Mouse (Mus musculus) frontal cortex, postnatal 25 days (tissue): Measurements from ENCODE around the gene Abi3.

ENCODE experiments used
- DNase-seq, 2 experiments: peaks; one replicate each; pipeline ENCODE4 v3.0.0; 2022; ENCODE audit warnings: low spot score in 2 of 2

The Abi3 gene

GRCm38 (mm10) chr11:95825625-95826024 lies 16.7 kb downstream of the Abi3 start:
- no peak for DNase-seq

GRCm38 (mm10) chr11:95824877-95825243 lies 17.4 kb downstream of the Abi3 start:
- peak in 1 of 2 experiments; percentile 54 for DNase-seq

- peak; percentile 62 to 78 for DNase-seq
Observed at GRCm38 (mm10) chr11:95824071-95824876, 18.0 kb downstream of the Abi3 start, which contains the start of gene Phospho1. Gene Phospho1, plus strand, starts transcription at chr11:95824499.

- DNase-seq: no peak
Observed at GRCm38 (mm10) chr11:95822437-95822836, 19.8 kb downstream of the Abi3 start.

GRCm38 (mm10) chr11:95821511-95821910 lies 20.8 kb downstream of the Abi3 start:
- no peak for DNase-seq

- DNase-seq: no peak
Observed at GRCm38 (mm10) chr11:95819138-95819537, 23.1 kb downstream of the Abi3 start.

- DNase-seq: no peak
Observed at GRCm38 (mm10) chr11:95815412-95815811, 26.9 kb downstream of the Abi3 start.

- DNase-seq: no peak
Observed at GRCm38 (mm10) chr11:95814857-95815256, 27.4 kb downstream of the Abi3 start.

GRCm38 (mm10) chr11:95814101-95814500 lies 28.2 kb downstream of the Abi3 start:
- DNase-seq: no peak

GRCm38 (mm10) chr11:95812224-95812623 lies 30.1 kb downstream of the Abi3 start:
- no peak for DNase-seq

- DNase-seq: no peak
Observed at GRCm38 (mm10) chr11:95811741-95812140, 30.5 kb downstream of the Abi3 start.

GRCm38 (mm10) chr11:95810828-95811227 lies 31.4 kb downstream of the Abi3 start:
- DNase-seq: no peak

GRCm38 (mm10) chr11:95809603-95810002 lies 32.7 kb downstream of the Abi3 start:
- DNase-seq: no peak

- DNase-seq: no peak
Observed at GRCm38 (mm10) chr11:95808448-95809011, 33.7 kb downstream of the Abi3 start.

GRCm38 (mm10) chr11:95807884-95808283 lies 34.4 kb downstream of the Abi3 start:
- DNase-seq: no peak

GRCm38 (mm10) chr11:95805527-95805926 lies 36.7 kb downstream of the Abi3 start:
- no peak for DNase-seq

- DNase-seq: no peak
Observed at GRCm38 (mm10) chr11:95805010-95805409, 37.3 kb downstream of the Abi3 start.

- DNase-seq: no peak
Observed at GRCm38 (mm10) chr11:95795582-95795981, 46.7 kb downstream of the Abi3 start.

- DNase-seq: no peak
Observed at GRCm38 (mm10) chr11:95794201-95794600, 48.1 kb downstream of the Abi3 start.

- no peak for DNase-seq
Observed at GRCm38 (mm10) chr11:95792950-95793509, 49.2 kb downstream of the Abi3 start.

GRCm38 (mm10) chr11:95791787-95792186 lies 50.5 kb downstream of the Abi3 start:
- peak; percentile 10 to 18 for DNase-seq

- DNase-seq: no peak
Observed at GRCm38 (mm10) chr11:95789451-95789891, 52.8 kb downstream of the Abi3 start.

GRCm38 (mm10) chr11:95786511-95786910 lies 55.8 kb downstream of the Abi3 start:
- no peak for DNase-seq
